Mouse (Mus musculus) macrophage (primary cell): ENCODE results near the gene Atp1a4. TPM values are rescaled to one million over a fixed set of nuclear protein-coding genes. Genes with fewer than 3 reads are reported as not detected.
"Not testable (repeated sequence)": the region's sequence is repeated elsewhere in the genome, so short reads cannot be mapped to it uniquely, and the experiment has no call there.

Experiments used
- H3K27ac ChIP-seq: fragments of 350-480 bp; formaldehyde crosslinking; 2 replicates; pipeline ENCODE4 v1.9.0; 2021
- H3K36me3 ChIP-seq: fragments of 350-480 bp; formaldehyde crosslinking; 2 replicates; pipeline ENCODE4 v1.9.0; 2021; ENCODE audit errors: inconsistent target
- H3K4me3 ChIP-seq: fragments of 350-480 bp; formaldehyde crosslinking; 2 replicates; pipeline ENCODE4 v1.9.0; 2021; ENCODE audit errors: inconsistent target
- H3K79me2 ChIP-seq: fragments of 350-480 bp; formaldehyde crosslinking; 2 replicates; pipeline ENCODE4 v1.9.0; 2021; ENCODE audit errors: inconsistent target
- WGBS: methylation state at CpG from one replicate; pipeline ENCODE4 v1.1.7; 2026; ENCODE audit warnings: inconsistent platforms; ENCODE audit not compliant: missing documents; 5-methylcytosine and 5-hydroxymethylcytosine counted together
- polyA plus RNA-seq: library from polyadenylated mRNA; stranded (reverse); fragments of 250-400 nt; gene quantifications from 3 replicates; pipeline ENCODE4 v1.2.4, GENCODE M21; 2018; ENCODE audit warnings: inconsistent platforms

The Atp1a4 gene
- polyA plus RNA-seq, 1 experiment from 2014 or later: not detected

DNA sequence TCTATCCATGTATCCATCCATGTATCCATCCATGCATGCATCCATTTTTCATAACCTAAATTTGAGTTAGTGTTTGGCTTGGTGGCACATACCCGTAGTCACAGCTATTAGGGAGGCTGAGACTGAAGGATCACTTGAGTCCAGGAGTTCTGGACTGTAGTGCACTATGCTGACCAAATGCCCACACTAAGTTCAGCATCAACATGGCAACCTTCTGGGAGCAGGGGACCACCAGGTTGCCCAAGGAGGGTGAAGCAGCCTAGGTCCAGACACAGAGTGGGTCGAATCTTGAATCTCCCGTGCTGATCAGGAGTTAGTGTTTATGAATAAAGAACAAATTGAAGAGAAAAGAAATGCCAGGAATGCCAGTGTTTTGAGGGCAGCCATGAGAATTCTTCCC is 13.0 kb upstream of the Atp1a4 start:
- no peak overlapping the region for H3K4me3 ChIP-seq
- H3K79me2 ChIP-seq: no peaks in the 10 kb centered on the region
- H3K27ac ChIP-seq: no peak overlapping the region
- 100% methylated on average over 3 of the region's 3 CpGs for WGBS
- no peaks in the 10 kb centered on the region for H3K36me3 ChIP-seq

DNA sequence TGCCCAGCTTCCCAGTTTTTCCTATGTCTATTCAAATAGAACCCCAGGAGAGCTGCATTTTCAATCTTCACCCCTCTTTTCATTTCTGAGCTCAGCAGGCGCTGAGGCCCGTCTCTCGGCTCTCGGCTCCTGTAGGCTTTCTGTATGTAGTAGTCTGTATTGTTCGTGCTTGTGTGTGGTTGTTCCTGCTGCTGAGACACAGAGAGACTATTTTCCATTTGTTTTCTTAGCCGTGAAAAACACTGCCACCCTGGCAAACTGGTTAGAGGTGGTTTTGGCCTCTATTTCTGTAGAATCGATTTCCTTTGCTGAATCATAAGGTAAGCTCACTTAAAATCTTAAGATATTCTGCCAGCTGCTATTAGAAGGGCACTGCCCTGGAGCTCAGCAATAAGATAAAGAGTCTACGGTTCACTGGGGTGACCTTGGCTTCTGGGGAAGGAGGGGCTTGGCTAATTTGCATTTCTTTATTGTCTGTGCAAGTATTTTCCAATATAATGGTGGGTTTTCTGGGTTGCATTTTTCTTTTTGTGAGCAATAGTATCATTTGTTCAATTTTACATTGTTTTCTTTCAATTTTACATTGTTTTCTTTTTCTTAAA is 3.4 kb upstream of the Atp1a4 start, which contains the start of gene Igsf8:
TSS of gene Igsf8 (plus strand) at position 165 of the 602 bp plus-strand sequence.
- no peak within 1 kb of the TSS for H3K4me3 ChIP-seq
- 86% methylated on average over 8 of the region's 8 CpGs for WGBS
- H3K36me3 ChIP-seq: no peaks in the 10 kb centered on the region
- no peaks in the 10 kb centered on the region for H3K79me2 ChIP-seq
- no peak within 1 kb of the TSS for H3K27ac ChIP-seq

GRCm38 (mm10) chr1:172247679-172248078 is 10.5 kb downstream of the Atp1a4 start:
- H3K4me3 ChIP-seq: no peak overlapping the region
- 26% methylated on average over 2 of the region's 2 CpGs for WGBS
- H3K79me2 ChIP-seq: no peaks in the 10 kb centered on the region
- H3K36me3 ChIP-seq: no peaks in the 10 kb centered on the region
- H3K27ac ChIP-seq: no peak overlapping the region

DNA sequence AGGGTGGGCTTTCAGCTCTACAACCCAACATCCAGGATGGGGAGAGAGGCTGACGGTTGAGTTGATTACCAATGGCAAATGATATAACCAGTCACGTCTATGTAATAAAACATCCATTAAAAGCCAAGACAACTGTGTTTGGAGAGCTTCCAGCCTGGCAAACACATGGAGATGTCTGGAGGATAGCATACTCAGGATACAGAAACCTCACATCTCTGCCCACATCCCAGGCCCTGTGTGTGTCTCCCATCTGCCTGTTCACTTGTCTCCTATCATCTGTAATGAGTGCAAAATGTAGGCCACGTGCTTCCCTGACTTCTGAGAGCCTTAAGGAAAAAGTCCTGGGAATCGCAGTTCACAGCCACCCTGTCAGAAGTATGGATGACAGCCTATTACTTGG is 11.0 kb downstream of the Atp1a4 start:
- no peaks in the 10 kb centered on the region for H3K79me2 ChIP-seq
- no peak overlapping the region for H3K27ac ChIP-seq
- 76% methylated on average over 4 of the region's 4 CpGs for WGBS
- no peak overlapping the region for H3K4me3 ChIP-seq
- no peaks in the 10 kb centered on the region for H3K36me3 ChIP-seq

GRCm38 (mm10) chr1:172244645-172245044 is 13.6 kb downstream of the Atp1a4 start:
- H3K27ac ChIP-seq: not testable (repeated sequence)
- WGBS: 63% methylated on average over 21 of the region's 23 CpGs

DNA sequence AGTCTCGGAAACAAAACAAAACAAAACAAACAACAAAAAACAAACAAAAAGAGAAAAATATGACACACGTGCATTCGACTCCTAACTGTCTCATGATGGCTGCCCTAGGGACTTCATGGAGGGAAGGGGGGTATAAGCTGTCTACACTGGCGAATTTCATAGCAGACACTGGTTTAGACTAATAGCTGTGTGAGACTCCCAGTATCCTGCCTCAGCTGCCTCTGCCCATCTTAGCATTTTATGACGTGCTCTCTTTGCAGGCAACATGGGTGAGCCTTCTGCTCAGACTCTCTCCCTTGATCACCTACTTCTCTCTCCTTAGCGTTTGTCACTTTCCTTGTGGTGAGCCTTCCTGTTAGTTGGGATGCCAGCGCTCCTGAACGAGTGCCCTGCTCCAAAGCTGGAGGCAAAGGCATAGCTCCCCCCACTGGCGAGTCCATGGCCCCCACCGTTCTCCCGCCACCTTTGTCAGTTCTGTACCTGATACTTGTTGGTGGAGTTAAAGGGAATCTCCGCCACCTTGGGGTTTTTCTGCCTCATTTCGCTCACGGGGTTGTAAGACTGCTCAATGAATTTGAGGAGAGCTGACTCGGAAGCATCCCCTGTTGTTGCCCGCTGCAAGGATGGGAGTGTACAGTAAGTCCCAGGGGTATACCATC is 14.5 kb downstream of the Atp1a4 start:
- H3K36me3 ChIP-seq: no peaks in the 10 kb centered on the region
- WGBS: 66% methylated on average over 14 of the region's 16 CpGs
- H3K4me3 ChIP-seq: no peak overlapping the region
- no peaks in the 10 kb centered on the region for H3K79me2 ChIP-seq
- no peak overlapping the region for H3K27ac ChIP-seq

More at GRCm38 (mm10) chr1:172244645-172245044, 13.6 kb downstream of the Atp1a4 start:
- not testable (repeated sequence) for H3K36me3 ChIP-seq, H3K4me3 ChIP-seq, H3K79me2 ChIP-seq

GRCm38 (mm10) chr1:172242401-172242800 is 15.8 kb downstream of the Atp1a4 start:
- WGBS: 89% methylated on average over 2 of the region's 2 CpGs
- no peaks in the 10 kb centered on the region for H3K79me2 ChIP-seq
- H3K4me3 ChIP-seq: no peak overlapping the region

GRCm38 (mm10) chr1:172240945-172241708 is 17.1 kb downstream of the Atp1a4 start:
- Histone ChIP-seq H3K27ac (peak overlapping the region; percentile 10; the same call in 1 of the 2 replicates), H3K36me3 (no peaks in the 10 kb centered on the region), H3K79me2 (no peaks in the 10 kb centered on the region), H3K4me3 (no peak overlapping the region)
- 31% methylated on average over 6 of the region's 6 CpGs for WGBS

More at GRCm38 (mm10) chr1:172242401-172242800, 15.8 kb downstream of the Atp1a4 start:
- Histone ChIP-seq H3K27ac (no peak overlapping the region), H3K36me3 (no peaks in the 10 kb centered on the region)

- H3K79me2 ChIP-seq: no peaks in the 10 kb centered on the region
- no peak overlapping the region for H3K4me3 ChIP-seq
- 100% methylated on average over 1 of the region's 1 CpGs for WGBS
- H3K27ac ChIP-seq: no peak overlapping the region
- no peaks in the 10 kb centered on the region for H3K36me3 ChIP-seq
These were observed 29.0 kb downstream of the Atp1a4 start for GRCm38 (mm10) chr1:172229215-172229614.

- H3K27ac ChIP-seq: no peak overlapping the region
- H3K4me3 ChIP-seq: no peak overlapping the region
- no peaks in the 10 kb centered on the region for H3K36me3 ChIP-seq
- whole genome bisulfite sequencing: 100% methylated on average over 2 of the region's 2 CpGs
- no peaks in the 10 kb centered on the region for H3K79me2 ChIP-seq
These were observed 30.0 kb downstream of the Atp1a4 start for GRCm38 (mm10) chr1:172228209-172228608.

DNA sequence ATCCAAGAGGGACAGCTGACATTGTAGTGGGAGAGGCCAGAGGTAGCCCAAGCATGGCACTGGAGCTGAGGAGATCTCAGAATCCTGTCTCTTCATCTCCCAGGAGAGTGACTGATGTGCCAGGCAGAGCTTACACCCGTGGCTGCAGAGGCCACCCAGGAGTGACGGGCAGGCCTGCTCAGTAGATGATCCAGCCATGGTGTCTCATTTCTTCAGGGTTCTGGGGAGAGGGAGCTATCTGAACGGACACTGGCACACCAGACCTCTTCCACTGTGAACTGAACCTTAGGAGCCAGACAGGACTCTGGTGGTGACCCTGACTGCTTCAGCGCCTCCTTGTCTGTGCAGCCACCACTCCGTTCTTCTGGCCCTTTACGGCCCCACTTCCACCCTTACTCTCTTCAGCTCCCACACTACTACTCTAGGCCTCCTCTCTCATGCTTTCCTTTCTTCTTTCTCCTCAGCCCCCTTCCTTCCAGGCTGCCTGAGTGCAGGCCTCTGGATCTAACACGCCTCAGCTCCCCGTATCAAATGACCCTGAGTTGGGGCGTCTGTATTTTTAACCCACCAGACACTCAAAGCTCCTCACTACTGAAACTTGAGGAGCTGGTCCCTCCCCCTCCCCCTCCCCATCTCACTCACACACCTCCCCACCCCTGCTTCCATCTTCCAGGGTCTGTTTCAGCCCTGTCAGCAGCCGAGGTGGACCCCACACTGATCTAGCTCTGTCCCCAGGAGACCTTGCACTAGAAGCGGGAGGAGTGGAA is 36.7 kb downstream of the Atp1a4 start:
- 88% methylated on average over 11 of the region's 11 CpGs for WGBS
- Histone ChIP-seq H3K4me3 (no peak overlapping the region), H3K36me3 (no peaks in the 10 kb centered on the region), H3K79me2 (no peaks in the 10 kb centered on the region), H3K27ac (no peak overlapping the region)

GRCm38 (mm10) chr1:172220414-172220813 is 37.8 kb downstream of the Atp1a4 start:
- no peak overlapping the region for H3K4me3 ChIP-seq
- H3K36me3 ChIP-seq: no peaks in the 10 kb centered on the region
- H3K79me2 ChIP-seq: no peaks in the 10 kb centered on the region
- 85% methylated on average over 10 of the region's 10 CpGs for WGBS
- no peak overlapping the region for H3K27ac ChIP-seq

- H3K36me3 ChIP-seq: no peaks in the 10 kb centered on the region
- no peaks in the 10 kb centered on the region for H3K79me2 ChIP-seq
- 94% methylated on average over 16 of the region's 19 CpGs for WGBS
- H3K4me3 ChIP-seq: no peak within 1 kb of the TSS
- H3K27ac ChIP-seq: no peak within 1 kb of the TSS
These were observed 38.5 kb downstream of the Atp1a4 start, which contains the start of gene Casq1 for GRCm38 (mm10) chr1:172219451-172220406. Casq1 (minus strand) TSS chr1:172219868.
